Mouse (Mus musculus) WW6 (cell line): ENCODE measurements at regions not wholly inside any gene's neighbourhood (a gene's known extent, or its start where the extent isn't known, plus 50 kb on each side); places are given as distances from the start of the nearest gene placed in this dataset.

ENCODE experiments used
- DNase-seq: peaks from one replicate; pipeline ENCODE4 v3.0.0-alpha.2; 2013; ENCODE audit warnings: low read depth, low spot score

- DNase-seq = no peak
Observed at GRCm38 (mm10) chr14:97170841-97171240, 651.9 kb upstream of the Klhl1 start.

GRCm38 (mm10) chr14:97165793-97166192 is 646.9 kb upstream of the Klhl1 start:
- no peak for DNase-seq

GRCm38 (mm10) chr14:97148997-97149653 is 630.2 kb upstream of the Klhl1 start:
- no peak for DNase-seq

- no peak for DNase-seq
Observed at GRCm38 (mm10) chr14:97115918-97116635, 597.2 kb upstream of the Klhl1 start.

GRCm38 (mm10) chr14:97101090-97101675 is 582.3 kb upstream of the Klhl1 start:
- no peak for DNase-seq

- DNase-seq = no peak
Observed at GRCm38 (mm10) chr14:97093389-97093788, 574.5 kb upstream of the Klhl1 start.

GRCm38 (mm10) chr14:97088863-97089262 is 570.0 kb upstream of the Klhl1 start:
- no peak for DNase-seq

- DNase-seq = no peak
Observed at GRCm38 (mm10) chr14:97087346-97087745, 568.4 kb upstream of the Klhl1 start.

GRCm38 (mm10) chr14:97086363-97087309 is 567.7 kb upstream of the Klhl1 start:
- DNase-seq = no peak

- no peak for DNase-seq
Observed at GRCm38 (mm10) chr14:97074808-97075207, 555.9 kb upstream of the Klhl1 start.

- DNase-seq = no peak
Observed at GRCm38 (mm10) chr14:97068770-97069169, 549.9 kb upstream of the Klhl1 start.

- DNase-seq = no peak
Observed at GRCm38 (mm10) chr14:97068313-97068712, 549.4 kb upstream of the Klhl1 start.

- no peak for DNase-seq
Observed at GRCm38 (mm10) chr14:97045321-97045720, 526.4 kb upstream of the Klhl1 start.

GRCm38 (mm10) chr14:97039850-97040249 is 520.9 kb upstream of the Klhl1 start:
- no peak for DNase-seq

- no peak for DNase-seq
Observed at GRCm38 (mm10) chr14:97028528-97028927, 509.6 kb upstream of the Klhl1 start.

- DNase-seq = no peak
Observed at GRCm38 (mm10) chr14:97006294-97006693, 487.4 kb upstream of the Klhl1 start.

- no peak for DNase-seq
Observed at GRCm38 (mm10) chr14:96995081-96995480, 476.2 kb upstream of the Klhl1 start.

GRCm38 (mm10) chr14:96990542-96991162 is 471.8 kb upstream of the Klhl1 start:
- DNase-seq = no peak

GRCm38 (mm10) chr14:96963074-96963447 is 444.2 kb upstream of the Klhl1 start:
- no peak for DNase-seq

- DNase-seq = no peak
Observed at GRCm38 (mm10) chr14:96962426-96963073, 443.6 kb upstream of the Klhl1 start.

- DNase-seq = no peak
Observed at GRCm38 (mm10) chr14:96956115-96956514, 437.2 kb upstream of the Klhl1 start.
